Mouse (Mus musculus): ENCODE measurements at regions not wholly inside any gene's neighbourhood (a gene's known extent, or its start where the extent isn't known, plus 50 kb on each side); places are given as distances from the start of the nearest gene placed in this dataset.

DNA sequence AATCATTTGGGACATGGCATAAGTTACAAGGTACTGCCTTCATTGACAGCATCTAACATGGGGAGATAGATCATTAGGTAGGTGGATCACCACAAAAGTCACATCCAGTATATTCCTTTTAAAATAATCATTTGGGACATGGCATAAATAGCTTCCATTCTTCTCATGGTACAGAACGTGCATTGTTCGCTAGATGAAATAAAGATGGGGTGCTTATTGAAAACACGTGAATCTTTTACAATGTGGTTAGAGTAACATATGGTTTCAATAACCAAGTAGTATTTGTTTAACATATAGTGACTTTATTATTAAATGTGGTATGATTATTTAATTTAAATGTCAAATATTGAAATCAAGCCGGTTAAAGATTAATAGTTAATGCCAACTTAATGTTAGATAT, 381.3 kb upstream of the Rasgrp1 start:
- TF ChIP-seq CTCF (IDR thresholded peaks at IDR 0.05; ENCODE audit: low read depth, low read length): no peak
- TF ChIP-seq POLR2AphosphoS5 (IDR thresholded peaks at IDR 0.05; ENCODE audit: insufficient replicate concordance, low read depth, low read length): no peak
- TF ChIP-seq TAL1 (conservative IDR thresholded peaks at IDR 0.05; ENCODE audit: low read depth, low read length): no peak

Measured in G1E (cell line).